Mouse (Mus musculus) testis, adult 2 months (tissue): Measurements from ENCODE around the gene Ntsr1.

ENCODE experiments used
- CTCF ChIP-seq: fragments of 200-500 bp; IDR thresholded peaks from 2 replicates; pipeline ENCODE4 v1.5.1; 2012; ENCODE audit warnings: low read depth, mild to moderate bottlenecking, inconsistent platforms, low read length, moderate library complexity; ENCODE audit not compliant: control insufficient read depth, insufficient read depth, insufficient replicate concordance
- POLR2A ChIP-seq: fragments of 200-500 bp; IDR thresholded peaks from 2 replicates; pipeline ENCODE4 v1.6.1; 2012; ENCODE audit warnings: low read depth, mild to moderate bottlenecking, inconsistent platforms, low read length, moderate library complexity; ENCODE audit not compliant: control insufficient read depth

GRCm38 (mm10) chr2:180563841-180564240, 64.1 kb downstream of the Ntsr1 start:
- TF ChIP-seq CTCF (no peak), POLR2A (no peak)
